Mouse (Mus musculus): ENCODE data around the gene Ptpn3.

DNA sequence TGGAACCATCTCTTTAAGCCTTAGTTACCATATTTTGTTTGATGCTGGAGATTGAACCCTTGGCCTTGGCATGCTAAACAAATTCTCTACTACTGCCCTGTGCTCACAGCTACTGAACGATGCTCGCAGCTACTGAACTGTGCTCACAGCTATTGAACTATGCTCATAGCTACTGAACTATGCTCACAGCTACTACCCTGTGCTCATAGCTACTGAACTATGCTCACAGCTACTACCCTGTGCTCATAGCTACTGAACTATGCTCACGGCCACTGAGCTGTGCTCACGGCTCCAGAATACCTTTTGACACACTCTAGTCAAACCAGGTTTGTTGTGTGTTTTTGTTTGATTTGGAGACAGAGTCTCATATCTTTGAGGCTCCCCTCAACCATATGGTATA is 10.1 kb upstream of the Ptpn3 start:
- TF ChIP-seq CTCF (IDR thresholded peaks at IDR 0.05; ENCODE audit: extremely low read depth, insufficient read depth, insufficient read length, insufficient replicate concordance): no peak
- TF ChIP-seq POLR2A (IDR thresholded peaks at IDR 0.05; ENCODE audit: low read depth, low read length): no peak

Measured in spleen, adult 2 months (tissue).